Mouse (Mus musculus): ENCODE results near the gene Raf1.

DNA sequence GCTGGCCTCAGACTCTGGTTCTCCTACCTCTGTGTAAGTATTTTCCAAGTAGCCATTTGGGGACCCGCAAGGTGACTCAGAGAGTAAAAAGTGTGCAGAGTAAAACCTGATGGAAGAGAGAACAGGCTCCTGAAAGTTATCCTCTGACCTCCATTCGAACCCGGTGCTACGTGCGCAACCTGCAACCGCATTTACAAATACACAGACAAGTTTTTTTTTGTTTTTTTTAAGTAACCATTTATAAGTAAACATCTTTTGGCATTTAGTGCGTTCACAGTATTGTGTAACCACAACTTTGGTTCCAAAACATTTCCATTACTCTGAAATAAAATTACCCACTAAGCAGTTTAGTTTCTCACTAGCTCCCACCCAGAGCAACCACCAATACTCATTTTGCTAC is 1.0 kb upstream of the Raf1 start:
- TF ChIP-seq KAT2A (conservative IDR thresholded peaks at IDR 0.05; ENCODE audit: low read depth, low read length) (no peak), ZKSCAN1 (IDR thresholded peaks at IDR 0.05; ENCODE audit: low read depth, low read length) (no peak), MXI1 (IDR thresholded peaks at IDR 0.05; ENCODE audit: low read depth, low read length) (no peak), CTCF (IDR thresholded peaks at IDR 0.05 in 2 of 3, conservative IDR thresholded peaks at IDR 0.05 in 1 of 3; ENCODE audit: control insufficient read depth in 1 of 3, insufficient read depth in 1 of 3, low read depth in 2 of 3, low read length in 3 of 3, poor library complexity in 1 of 3, severe bottlenecking in 1 of 3) (no peak)

All from MEL (cell line).